Mouse (Mus musculus) heart, adult 2 months (tissue): ENCODE results near the gene Osr1. TPM values are rescaled to one million over a fixed set of nuclear protein-coding genes. Genes with fewer than 3 reads are reported as not detected.

Experiments used
- DNase-seq, 2 experiments: peaks; one replicate each; pipeline ENCODE4 v3.0.0; 2021
- H3K27ac ChIP-seq: fragments of 200-600 bp; 2 replicates; pipeline ENCODE4 v1.8.1; 2022
- H3K27me3 ChIP-seq: fragments of 200-500 bp; 2 replicates; pipeline ENCODE4 v1.6.1; 2012; ENCODE audit warnings: mild to moderate bottlenecking, low read length, inconsistent platforms, mixed read lengths; ENCODE audit not compliant: control insufficient read depth, insufficient read depth
- H3K36me3 ChIP-seq: fragments of 200-500 bp; 2 replicates; pipeline ENCODE4 v1.6.1; 2012; ENCODE audit warnings: low read length, inconsistent platforms; ENCODE audit not compliant: control insufficient read depth, insufficient read depth
- H3K4me1 ChIP-seq: fragments of 200-500 bp; 2 replicates; pipeline ENCODE4 v1.6.1; 2011; ENCODE audit warnings: low read length; ENCODE audit not compliant: control insufficient read depth, insufficient read depth
- H3K4me3 ChIP-seq: fragments of 200-600 bp; 2 replicates; pipeline ENCODE4 v1.8.1; 2022
- H3K79me2 ChIP-seq: fragments of 200-500 bp; replicated peaks from 2 replicates; pipeline ENCODE4 v1.6.1; 2012; ENCODE audit warnings: mild to moderate bottlenecking, inconsistent platforms, low read length, moderate library complexity, mixed read lengths; ENCODE audit not compliant: control insufficient read depth, insufficient read depth
- H3K9ac ChIP-seq: fragments of 200-500 bp; 2 replicates; pipeline ENCODE4 v1.6.1; 2012; ENCODE audit warnings: low read depth, mild to moderate bottlenecking, control low read depth, inconsistent platforms, low read length, mixed read lengths
- CTCF ChIP-seq: fragments of 200-600 bp; IDR thresholded peaks from 2 replicates; pipeline ENCODE4 v1.8.1; 2022; ENCODE audit warnings: antibody characterized with exemption, mild to moderate bottlenecking, moderate library complexity
- EP300 ChIP-seq: fragments of 200-500 bp; IDR thresholded peaks from 2 replicates; pipeline ENCODE4 v1.6.1; 2011; ENCODE audit warnings: low read depth, low read length, control low read depth; ENCODE audit not compliant: insufficient read depth
- POLR2A ChIP-seq: fragments of 200-500 bp; IDR thresholded peaks from 2 replicates; pipeline ENCODE4 v1.6.1; 2011; ENCODE audit warnings: mild to moderate bottlenecking, low read depth, low read length, control low read depth; ENCODE audit not compliant: insufficient read depth
- WGBS: fragments of 180-500 bp; shearing (Covaris S2); methylation state at CpG from one replicate; pipeline ENCODE4 v1.1.7; 2018; 5-methylcytosine and 5-hydroxymethylcytosine counted together
- intact Hi-C: fragments of 180-260 bp; cut with DNase I; formaldehyde crosslinking; loops from one replicate; pipeline ENCODE4 v1.15.1; 2025
- long read RNA-seq: library from polyadenylated mRNA; stranded (forward); transcript quantifications from one replicate; pipeline ENCODE4 v2.0.0, GENCODE M21; 2021
- polyA plus RNA-seq: library from polyadenylated mRNA; depleted of rRNA; stranded (reverse); fragments of >200 nt; gene quantifications from 2 replicates; pipeline ENCODE4 v1.2.3, GENCODE M21; 2012; rRNA removed
- total RNA-seq, 2 experiments: library from RNA; stranded (reverse); gene quantifications; 2 replicates each; pipeline ENCODE4 v1.2.3; 2021

The Osr1 gene
- total RNA-seq (1 to 10 TPM; 3.7 to 4.0 TPM), polyA plus RNA-seq (6.4 and 15.2 TPM in 2 replicates)
- long read RNA-seq, transcript Osr1-201 (3 exons, 2,012 nt) = major isoform, 8 of 8 reads
- long read RNA-seq, partial matches to known transcripts = 0 of 8 reads
- long read RNA-seq, other reads (novel, unspliced or antisense) = 0 of 8 reads

GRCm38 (mm10) chr12:9569971-9570370 lies at the start of gene Osr1:
Gene Osr1, plus strand, starts transcription at chr12:9570116.
- peak; percentile 69 to 78 for DNase-seq
- no peaks in the 10 kb centered on the region for H3K4me1 ChIP-seq
- under 1% methylated on average over 15 of the region's 15 CpGs for WGBS
- peak within 1 kb of the TSS; percentile 53 for H3K4me3 ChIP-seq
- peak within 1 kb of the TSS; percentile 27 for H3K27ac ChIP-seq
- H3K36me3 ChIP-seq = no peaks in the 10 kb centered on the region
- H3K79me2 ChIP-seq = no peaks in the 10 kb centered on the region
- intact Hi-C loops = loop anchor here (1.0 to 10.0 kb wide), 7 partner anchors 318 to 1017 kb away; no protein-coding TSS in a partner anchor
- TF ChIP-seq EP300 (no peak), POLR2A (no peak), CTCF (peak; percentile 86)
- peak within 1 kb of the TSS; percentile 44 for H3K9ac ChIP-seq
- peaks cover 11% of the 10 kb centered on the region; the same call in 1 of the 2 replicates for H3K27me3 ChIP-seq

- 78% methylated on average over 2 of the region's 2 CpGs for WGBS
- Histone ChIP-seq H3K4me1 (no peaks in the 10 kb centered on the region), H3K79me2 (no peaks in the 10 kb centered on the region), H3K27me3 (no peaks in the 10 kb centered on the region), H3K36me3 (no peaks in the 10 kb centered on the region), H3K4me3 (no peak overlapping the region), H3K9ac (no peak overlapping the region), H3K27ac (no peak overlapping the region)
- TF ChIP-seq CTCF (no peak), POLR2A (no peak), EP300 (no peak)
- no peak for DNase-seq
- intact Hi-C loops = no loop called here
Measured at GRCm38 (mm10) chr12:9550328-9550727, 19.6 kb upstream of the Osr1 start.

- no peak overlapping the region for H3K4me3 ChIP-seq
- H3K27me3 ChIP-seq = no peaks in the 10 kb centered on the region
- H3K4me1 ChIP-seq = no peaks in the 10 kb centered on the region
- H3K9ac ChIP-seq = no peak overlapping the region
- 67% methylated on average over 3 of the region's 3 CpGs for WGBS
- no peaks in the 10 kb centered on the region for H3K79me2 ChIP-seq
- TF ChIP-seq POLR2A (no peak), EP300 (no peak), CTCF (no peak)
- no peak for DNase-seq
- no peak overlapping the region for H3K27ac ChIP-seq
- intact Hi-C loops = no loop called here
- H3K36me3 ChIP-seq = no peaks in the 10 kb centered on the region
Measured at GRCm38 (mm10) chr12:9564956-9565355, 5.0 kb upstream of the Osr1 start.

- TF ChIP-seq CTCF (no peak), POLR2A (no peak), EP300 (no peak)
- H3K79me2 ChIP-seq = no peaks in the 10 kb centered on the region
- intact Hi-C loops = loop anchor here (1.0 to 10.0 kb wide), 7 partner anchors 318 to 1017 kb away; no protein-coding TSS in a partner anchor
- H3K4me1 ChIP-seq = no peaks in the 10 kb centered on the region
- peak overlapping the region; percentile 27; the same call in 1 of the 2 replicates for H3K27ac ChIP-seq
- under 1% methylated on average over 17 of the region's 17 CpGs for WGBS
- no peak for DNase-seq
- H3K27me3 ChIP-seq = peaks cover 11% of the 10 kb centered on the region; the same call in 1 of the 2 replicates
- no peaks in the 10 kb centered on the region for H3K36me3 ChIP-seq
- peak overlapping the region; percentile 53 for H3K4me3 ChIP-seq
- H3K9ac ChIP-seq = peak overlapping the region; percentile 44; the same call in 1 of the 2 replicates
Measured at GRCm38 (mm10) chr12:9570496-9570995, 630 bp downstream of the Osr1 start.

GRCm38 (mm10) chr12:9571276-9571940 lies 1.5 kb downstream of the Osr1 start:
- Histone ChIP-seq H3K4me1 (no peaks in the 10 kb centered on the region), H3K4me3 (no peak overlapping the region), H3K79me2 (no peaks in the 10 kb centered on the region), H3K9ac (no peak overlapping the region), H3K27me3 (peaks cover 11% of the 10 kb centered on the region; the same call in 1 of the 2 replicates), H3K36me3 (no peaks in the 10 kb centered on the region), H3K27ac (no peak overlapping the region)
- no peak for DNase-seq
- intact Hi-C loops = loop anchor here (2.0 to 10.0 kb wide), 6 partner anchors 319 to 1016 kb away; no protein-coding TSS in a partner anchor
- 18% methylated on average over 13 of the region's 13 CpGs for WGBS
- no peak for TF ChIP-seq CTCF
- no peak for TF ChIP-seq EP300
- TF ChIP-seq POLR2A = no peak

GRCm38 (mm10) chr12:9572022-9572421 lies 2.1 kb downstream of the Osr1 start:
- 33% methylated on average over 4 of the region's 4 CpGs for WGBS
- Histone ChIP-seq H3K9ac (no peak overlapping the region), H3K4me1 (no peaks in the 10 kb centered on the region), H3K79me2 (no peaks in the 10 kb centered on the region), H3K36me3 (no peaks in the 10 kb centered on the region), H3K27ac (no peak overlapping the region), H3K27me3 (peaks cover 11% of the 10 kb centered on the region; the same call in 1 of the 2 replicates), H3K4me3 (no peak overlapping the region)
- DNase-seq = no peak
- intact Hi-C loops = loop anchor here (5.0 to 10.0 kb wide), 4 partner anchors 320 to 1015 kb away; no protein-coding TSS in a partner anchor
- TF ChIP-seq CTCF = no peak
- TF ChIP-seq EP300 = no peak
- no peak for TF ChIP-seq POLR2A
